Mouse (Mus musculus) bone marrow, adult 2 months (tissue): Measurements from ENCODE around the gene Cep128.

Source experiments
- CTCF ChIP-seq: fragments of 200-500 bp; IDR thresholded peaks from 2 replicates; pipeline ENCODE4 v1.5.1; 2011; ENCODE audit warnings: low read length, control low read depth; ENCODE audit not compliant: control insufficient read depth, insufficient read depth
- POLR2A ChIP-seq: fragments of 200-500 bp; IDR thresholded peaks from 2 replicates; pipeline ENCODE4 v1.6.1; 2011; ENCODE audit warnings: low read depth, mild to moderate bottlenecking, control low read depth, low read length, borderline replicate concordance; ENCODE audit not compliant: control insufficient read depth

DNA sequence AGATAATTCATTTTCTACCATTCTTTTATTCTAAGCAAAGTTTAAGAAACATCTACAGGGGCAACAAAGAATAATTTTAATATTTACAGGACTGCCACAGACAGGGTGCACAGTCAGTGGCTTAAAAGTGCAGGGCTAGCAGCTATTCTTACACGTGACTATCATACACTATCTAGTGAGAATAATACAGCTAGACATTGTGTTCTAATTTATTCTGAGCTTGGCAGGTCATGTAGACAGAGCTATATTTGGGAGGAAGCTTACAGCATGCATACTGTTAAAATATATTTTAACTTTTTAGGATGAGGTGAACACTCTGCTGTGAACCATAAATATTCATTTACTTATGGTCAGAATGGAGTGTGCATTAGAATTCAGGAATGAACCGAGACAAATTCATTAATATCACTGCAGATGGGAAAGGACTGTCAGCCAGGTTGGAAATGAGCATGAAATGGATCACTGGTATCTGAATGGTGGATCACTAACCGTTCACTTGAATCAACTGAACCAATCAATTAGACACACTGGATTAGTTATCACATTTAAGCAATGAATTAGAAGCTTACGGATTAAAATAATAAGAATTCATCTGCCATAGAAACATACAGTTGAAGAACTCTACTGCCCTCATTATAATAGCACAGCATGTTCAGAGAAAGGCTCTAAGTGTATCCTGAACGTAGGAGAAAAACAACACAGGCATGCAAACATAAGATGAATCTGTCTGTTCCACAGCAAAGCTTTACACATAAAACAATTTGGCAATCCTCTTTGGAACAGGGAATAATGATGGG, 317.7 kb downstream of the Cep128 start:
- TF ChIP-seq POLR2A (no peak), CTCF (no peak)
